In genomic region chrX:20913726-20914125, GRCm38 (mm10) we compare ENCODE assay signal across 37 mouse cellular contexts. TPM values are rescaled to one million over a fixed set of nuclear protein-coding genes. Genes with fewer than 3 reads are reported as not detected.
"Had no signal": no experiment of that assay in that cellular context is flagged by ENCODE, and none has a peak within 500 bp of the region (broad histone marks: within the 10 kb centered on the region; RNA-seq: fewer than 3 reads in every experiment).

No protein-coding gene starts in this region.

- H3K4me3 ChIP-seq: heart, embryonic 10.5 days; heart, embryonic 12.5 days; heart, embryonic 13.5 days; heart, embryonic 15.5 days; hindbrain, embryonic 12.5 days; hindbrain, embryonic 13.5 days; hindbrain, embryonic 15.5 days; intestine, embryonic 15.5 days; kidney, embryonic 15.5 days; layer of hippocampus, adult 2 months; left cerebral cortex, adult 2 months had no signal

- DNase-seq: heart, postnatal 10 days; heart, postnatal 14 days; heart, postnatal 36 days; heart, postnatal 4 days; kidney, adult 11 months; kidney, adult 18-20 months; kidney, adult 2 months; kidney, adult 8-10 months; kidney, adult 9 months; kidney, postnatal 10 days; kidney, postnatal 14 days; kidney, postnatal 25 days; kidney, postnatal 36 days; kidney, postnatal 4 days; layer of hippocampus, adult 9-11 months; layer of hippocampus, postnatal 36 days had no signal

- H3K9ac ChIP-seq: heart, embryonic 12.5 days; heart, embryonic 13.5 days; heart, embryonic 15.5 days; hindbrain, embryonic 12.5 days; hindbrain, embryonic 13.5 days; hindbrain, embryonic 14.5 days; hindbrain, embryonic 15.5 days; intestine, embryonic 15.5 days; kidney, embryonic 15.5 days had no signal

- H3K27ac ChIP-seq: heart, embryonic 10.5 days; heart, embryonic 13.5 days; heart, embryonic 15.5 days; hindbrain, embryonic 12.5 days; hindbrain, embryonic 13.5 days; hindbrain, embryonic 14.5 days; hindbrain, embryonic 15.5 days; hindbrain, postnatal 0 days; intestine, embryonic 15.5 days; kidney, embryonic 15.5 days; kidney, postnatal 0 days; layer of hippocampus, adult 2 months; left cerebral cortex, adult 2 months had no signal

- H3K9me3 ChIP-seq: heart, embryonic 10.5 days; heart, embryonic 12.5 days; heart, embryonic 13.5 days; heart, embryonic 15.5 days; hindbrain, embryonic 12.5 days; hindbrain, embryonic 13.5 days; hindbrain, embryonic 15.5 days; intestine, embryonic 15.5 days; kidney, embryonic 15.5 days had no signal

- H3K4me1 ChIP-seq: heart, embryonic 10.5 days; heart, embryonic 12.5 days; heart, embryonic 13.5 days; heart, embryonic 15.5 days; hindbrain, embryonic 12.5 days; intestine, embryonic 15.5 days; kidney, embryonic 15.5 days had no signal

- ATAC-seq: hindbrain, embryonic 16.5 days; hindbrain, postnatal 0 days; inflammation-experienced regulatory T-cells, adult 6 months; intestine, embryonic 15.5 days; intestine, embryonic 16.5 days; intestine, postnatal 0 days had no signal

- H3K27me3 ChIP-seq: heart, embryonic 12.5 days; heart, embryonic 15.5 days; hindbrain, embryonic 12.5 days; hindbrain, embryonic 13.5 days; hindbrain, embryonic 15.5 days; intestine, embryonic 15.5 days; kidney, embryonic 15.5 days had no signal

- H3K36me3 ChIP-seq: heart, embryonic 10.5 days; heart, embryonic 12.5 days; heart, embryonic 13.5 days; heart, embryonic 15.5 days; hindbrain, embryonic 12.5 days; intestine, embryonic 15.5 days; kidney, embryonic 15.5 days had no signal

RNA-seq across cellular contexts. Expression of gene Syn1, which starts 7.1 kb away (rescaled TPM):
- total RNA-seq: hematopoietic stem cell, adult 5-6 weeks had no signal
- polyA plus RNA-seq: heart, postnatal 0 days; inflammation-experienced regulatory T-cells, adult 6 months had no signal

RNA-seq across cellular contexts. Expression of gene Timp1, which starts 43.8 kb away (rescaled TPM):
- total RNA-seq: hematopoietic stem cell, adult 5-6 weeks; layer of hippocampus, adult 18-20 months; layer of hippocampus, adult 2 months had no signal
- polyA plus RNA-seq: inflammation-experienced regulatory T-cells, adult 6 months had no signal
